Mouse (Mus musculus) cerebellum, adult 2 months (tissue): ENCODE results near the gene Pla2g1b. TPM values are rescaled to one million over a fixed set of nuclear protein-coding genes. Genes with fewer than 3 reads are reported as not detected.
"Not testable (repeated sequence)": the region's sequence is repeated elsewhere in the genome, so short reads cannot be mapped to it uniquely, and the experiment has no call there.

Experiments used
- DNase-seq, 2 experiments: peaks; one replicate each; pipeline ENCODE4 v3.0.0; 2021
- H3K27ac ChIP-seq: fragments of 200-500 bp; 2 replicates; pipeline ENCODE4 v1.5.1; 2012; ENCODE audit warnings: low read length, control low read depth, inconsistent platforms; ENCODE audit not compliant: insufficient read depth
- H3K27me3 ChIP-seq: fragments of 200-500 bp; 2 replicates; pipeline ENCODE4 v1.6.1; 2012; ENCODE audit warnings: inconsistent platforms, mild to moderate bottlenecking, low read length, moderate library complexity; ENCODE audit not compliant: control insufficient read depth, insufficient read depth
- H3K4me1 ChIP-seq: fragments of 200-500 bp; 2 replicates; pipeline ENCODE4 v1.6.1; 2011; ENCODE audit warnings: low read length; ENCODE audit not compliant: control insufficient read depth, insufficient read depth
- H3K4me3 ChIP-seq: fragments of 200-500 bp; replicated peaks from 2 replicates; pipeline ENCODE3; 2011; ENCODE audit warnings: mild to moderate bottlenecking, low read depth, low read length, control low read depth; ENCODE audit not compliant: insufficient read depth
- CTCF ChIP-seq: fragments of 200-500 bp; IDR thresholded peaks from 2 replicates; pipeline ENCODE4 v1.5.1; 2011; ENCODE audit warnings: low read depth, mild to moderate bottlenecking, control low read depth, low read length, moderate library complexity, borderline replicate concordance; ENCODE audit not compliant: insufficient read depth
- POLR2A ChIP-seq: fragments of 200-500 bp; IDR thresholded peaks from 2 replicates; pipeline ENCODE4 v1.6.1; 2011; ENCODE audit warnings: low read length, control low read depth, borderline replicate concordance; ENCODE audit not compliant: insufficient read depth
- WGBS: fragments of 180-500 bp; shearing (Covaris S2); methylation state at CpG from one replicate; pipeline ENCODE4 v1.1.7; 2018; 5-methylcytosine and 5-hydroxymethylcytosine counted together
- polyA plus RNA-seq: library from polyadenylated mRNA; depleted of rRNA; stranded (reverse); fragments of >200 nt; gene quantifications from 2 replicates; pipeline ENCODE4 v1.2.3, GENCODE M21; 2012

Gene Pla2g1b
- polyA plus RNA-seq, 1 experiment: not detected

GRCm38 (mm10) chr5:115514896-115515587 is 49.0 kb downstream of the Pla2g1b start:
- TF ChIP-seq POLR2A (no peak), CTCF (no peak)
- peak overlapping the region; percentile 58 for H3K27ac ChIP-seq
- H3K4me3 ChIP-seq: peak overlapping the region; percentile 0
- H3K27me3 ChIP-seq: no peaks in the 10 kb centered on the region
- 23% methylated on average over 20 of the region's 20 CpGs for WGBS
- DNase-seq: peak; percentile 50 to 53
- peaks cover 50% of the 10 kb centered on the region for H3K4me1 ChIP-seq

DNA sequence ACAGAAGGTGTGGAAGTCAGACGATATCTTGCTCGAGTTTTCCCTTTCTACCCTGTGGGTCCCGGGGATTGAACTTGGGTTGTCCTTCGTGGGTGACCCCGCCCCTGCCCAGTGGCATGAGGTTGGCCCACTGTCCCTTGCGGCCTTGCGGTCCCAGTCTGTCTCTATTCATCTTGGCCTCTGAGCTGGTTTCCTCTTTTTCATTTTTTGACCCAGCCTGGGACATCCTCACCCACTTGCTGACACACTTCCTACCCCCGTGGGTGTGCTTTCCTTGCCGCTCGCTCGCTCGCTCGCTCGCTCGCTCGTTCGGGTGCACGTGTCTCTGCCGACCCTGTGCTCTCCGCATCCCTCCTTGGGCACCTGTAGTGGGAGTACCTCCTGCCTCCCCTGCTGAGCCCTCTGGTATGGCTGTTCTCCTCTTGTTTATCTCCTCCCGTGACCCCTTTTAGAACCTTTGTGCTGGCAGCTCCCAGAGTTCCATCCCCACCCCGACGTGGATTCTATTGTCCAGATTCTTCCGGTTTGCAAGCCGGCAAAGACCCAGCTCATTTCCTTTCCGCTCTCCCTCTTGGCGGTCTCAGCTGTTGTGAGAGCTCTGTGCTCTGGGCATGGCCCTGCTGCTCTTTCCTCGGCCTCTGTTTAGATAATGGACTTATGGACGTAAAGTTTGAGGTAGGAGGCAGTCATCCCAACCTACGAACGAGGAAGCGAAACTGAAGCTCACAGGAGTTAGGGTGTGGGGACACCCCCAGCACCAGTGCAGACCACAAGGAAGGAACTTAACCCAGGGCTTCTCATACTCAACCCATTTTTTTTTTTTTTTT is 50.2 kb downstream of the Pla2g1b start:
- H3K4me1 ChIP-seq: peaks cover 57% of the 10 kb centered on the region
- no peaks in the 10 kb centered on the region for H3K27me3 ChIP-seq
- DNase-seq: no peak
- H3K4me3 ChIP-seq: no peak overlapping the region
- TF ChIP-seq CTCF (no peak), POLR2A (no peak)
- H3K27ac ChIP-seq: peak overlapping the region; percentile 54
- 69% methylated on average over 32 of the region's 32 CpGs for WGBS

GRCm38 (mm10) chr5:115516908-115517307 is 50.8 kb downstream of the Pla2g1b start:
- no peak for DNase-seq
- Histone ChIP-seq H3K4me3 (no peak overlapping the region), H3K4me1 (peaks cover 57% of the 10 kb centered on the region), H3K27me3 (no peaks in the 10 kb centered on the region), H3K27ac (no peak overlapping the region)
- TF ChIP-seq POLR2A (no peak), CTCF (no peak)
- 84% methylated on average over 7 of the region's 7 CpGs for WGBS

DNA sequence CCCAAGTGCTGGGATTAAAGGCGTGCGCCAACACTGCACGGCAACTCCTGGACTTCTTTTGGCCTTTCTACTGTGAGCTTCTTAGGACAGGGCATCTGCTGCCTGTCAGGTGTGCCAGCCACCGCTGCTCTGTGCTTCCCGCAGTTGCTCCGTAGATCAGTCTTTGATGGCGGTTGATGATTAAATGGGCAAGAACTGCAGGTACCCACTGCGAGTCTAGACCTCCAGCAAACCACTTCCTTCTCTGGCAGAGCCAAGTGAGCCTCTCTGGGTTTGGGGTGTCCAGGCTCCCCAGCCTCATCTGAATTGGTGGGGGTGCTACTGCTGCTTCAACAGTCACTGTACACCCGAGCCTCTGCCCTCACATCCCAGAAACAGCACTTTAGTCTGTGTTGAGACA is 51.4 kb downstream of the Pla2g1b start:
- peaks cover 59% of the 10 kb centered on the region for H3K4me1 ChIP-seq
- H3K27ac ChIP-seq: no peak overlapping the region
- 61% methylated on average over 9 of the region's 9 CpGs for WGBS
- DNase-seq: no peak
- no peaks in the 10 kb centered on the region for H3K27me3 ChIP-seq
- TF ChIP-seq POLR2A (no peak), CTCF (no peak)
- H3K4me3 ChIP-seq: no peak overlapping the region

DNA sequence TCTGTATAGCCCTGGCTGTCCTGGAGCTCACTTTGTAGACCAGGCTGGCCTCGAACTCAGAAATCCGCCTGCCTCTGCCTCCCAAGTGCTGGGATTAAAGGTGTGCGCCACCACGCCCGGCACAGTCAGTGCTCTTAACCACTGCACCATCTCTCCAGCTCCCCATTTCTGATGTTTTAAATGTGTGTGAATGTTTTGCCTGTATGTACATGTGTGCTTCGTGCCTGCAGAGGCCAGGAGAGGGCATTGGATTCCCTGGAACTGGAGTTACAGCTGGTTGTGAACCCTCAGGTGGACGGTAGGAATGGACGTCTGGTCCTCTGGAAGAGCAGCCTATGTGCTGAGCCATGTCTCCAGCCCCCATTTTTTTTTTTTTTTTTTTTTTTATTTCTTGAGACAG is 52.2 kb downstream of the Pla2g1b start:
- 94% methylated on average over 8 of the region's 8 CpGs for WGBS
- not testable (repeated sequence) for H3K27me3 ChIP-seq, H3K4me3 ChIP-seq, DNase-seq, H3K27ac ChIP-seq
- peaks cover 61% of the 10 kb centered on the region for H3K4me1 ChIP-seq

DNA sequence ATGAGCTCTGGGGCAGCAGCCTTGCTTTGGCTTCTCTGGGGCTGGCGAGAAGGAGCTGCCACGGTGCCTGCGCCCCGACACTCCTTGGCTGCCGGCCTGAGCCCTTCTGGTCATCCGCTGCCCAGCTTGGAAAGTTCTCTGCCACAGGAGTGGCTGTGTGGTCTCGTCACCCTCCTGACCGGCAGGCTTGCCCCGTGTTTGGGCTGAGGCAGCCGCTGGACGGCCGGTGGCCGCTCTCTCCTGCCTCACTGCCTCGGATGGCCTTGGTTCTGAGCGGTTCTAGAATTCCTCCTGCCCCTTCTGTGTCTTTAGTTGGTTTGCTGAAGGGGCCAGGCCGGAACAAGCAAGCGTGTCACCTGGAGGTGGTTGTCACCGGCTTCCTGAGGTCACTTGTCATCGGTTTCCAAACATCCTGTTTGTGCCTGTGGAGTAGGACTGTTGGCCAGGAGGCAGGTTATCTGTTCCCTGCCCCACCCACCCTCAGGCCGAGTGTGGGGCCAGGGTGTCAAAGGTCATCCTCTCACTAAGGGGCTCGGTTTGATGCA is 54.3 kb downstream of the Pla2g1b start:
- no peak for TF ChIP-seq POLR2A
- TF ChIP-seq CTCF: no peak
- peak; percentile 64 for DNase-seq
- Histone ChIP-seq H3K4me1 (peaks cover 62% of the 10 kb centered on the region), H3K27me3 (no peaks in the 10 kb centered on the region), H3K27ac (peak overlapping the region; percentile 57), H3K4me3 (peak overlapping the region; percentile 2)
- 15% methylated on average over 21 of the region's 21 CpGs for WGBS

GRCm38 (mm10) chr5:115521553-115522461 is 55.7 kb downstream of the Pla2g1b start:
- TF ChIP-seq POLR2A (no peak), CTCF (no peak)
- no peak overlapping the region for H3K4me3 ChIP-seq
- peaks cover 69% of the 10 kb centered on the region for H3K4me1 ChIP-seq
- peak overlapping the region; percentile 48; the same call in 1 of the 2 replicates for H3K27ac ChIP-seq
- WGBS: 60% methylated on average over 21 of the region's 21 CpGs
- H3K27me3 ChIP-seq: no peaks in the 10 kb centered on the region
- DNase-seq: no peak
